Mouse (Mus musculus): Measurements from ENCODE around the gene Ciita. TPM values are rescaled to one million over a fixed set of nuclear protein-coding genes. Genes with fewer than 3 reads are reported as not detected.

Ciita gene
- polyA plus RNA-seq, 1 experiment: 0.22 TPM

GRCm38 (mm10) chr16:10489904-10490457 is 10.1 kb downstream of the Ciita start:
- H3K4me3 ChIP-seq (replicated peaks): peak overlapping the region; percentile 80
- peaks cover 8% of the 10 kb centered on the region for H3K4me1 ChIP-seq
- H3K36me3 ChIP-seq (replicated peaks; ENCODE audit: low read length): no peaks in the 10 kb centered on the region
- H3K9me3 ChIP-seq: no peaks in the 10 kb centered on the region
- TF ChIP-seq GATA1 (IDR thresholded peaks at IDR 0.05; ENCODE audit: borderline replicate concordance, low read length): no peak
- TF ChIP-seq FLI1 (IDR thresholded peaks at IDR 0.05; ENCODE audit: low read length): no peak
- peaks cover 46% of the 10 kb centered on the region for H3K27me3 ChIP-seq (replicated peaks)

GRCm38 (mm10) chr16:10490503-10491150 is 10.8 kb downstream of the Ciita start:
- H3K36me3 ChIP-seq (replicated peaks; ENCODE audit: low read length): no peaks in the 10 kb centered on the region
- no peaks in the 10 kb centered on the region for H3K9me3 ChIP-seq
- H3K4me1 ChIP-seq: peaks cover 8% of the 10 kb centered on the region
- no peak overlapping the region for H3K4me3 ChIP-seq (replicated peaks)
- no peak for TF ChIP-seq FLI1 (IDR thresholded peaks at IDR 0.05; ENCODE audit: low read length)
- no peak for TF ChIP-seq GATA1 (IDR thresholded peaks at IDR 0.05; ENCODE audit: borderline replicate concordance, low read length)
- peaks cover 46% of the 10 kb centered on the region for H3K27me3 ChIP-seq (replicated peaks)

GRCm38 (mm10) chr16:10491716-10492115 is 11.9 kb downstream of the Ciita start:
- no peaks in the 10 kb centered on the region for H3K9me3 ChIP-seq
- no peaks in the 10 kb centered on the region for H3K36me3 ChIP-seq (replicated peaks; ENCODE audit: low read length)
- peaks cover 8% of the 10 kb centered on the region for H3K4me1 ChIP-seq
- H3K27me3 ChIP-seq (replicated peaks): peaks cover 46% of the 10 kb centered on the region
- TF ChIP-seq GATA1 (IDR thresholded peaks at IDR 0.05; ENCODE audit: borderline replicate concordance, low read length) (no peak), FLI1 (IDR thresholded peaks at IDR 0.05; ENCODE audit: low read length) (no peak)
- no peak overlapping the region for H3K4me3 ChIP-seq (replicated peaks)

GRCm38 (mm10) chr16:10492587-10492986 is 12.7 kb downstream of the Ciita start:
- H3K27me3 ChIP-seq (replicated peaks): peaks cover 45% of the 10 kb centered on the region
- TF ChIP-seq FLI1 (IDR thresholded peaks at IDR 0.05; ENCODE audit: low read length) (no peak), GATA1 (IDR thresholded peaks at IDR 0.05; ENCODE audit: borderline replicate concordance, low read length) (no peak)
- no peak overlapping the region for H3K4me3 ChIP-seq (replicated peaks)
- peaks cover 8% of the 10 kb centered on the region for H3K4me1 ChIP-seq
- no peaks in the 10 kb centered on the region for H3K9me3 ChIP-seq
- H3K36me3 ChIP-seq (replicated peaks; ENCODE audit: low read length): no peaks in the 10 kb centered on the region

GRCm38 (mm10) chr16:10495824-10496298 is 16.0 kb downstream of the Ciita start:
- Histone ChIP-seq H3K36me3 (replicated peaks; ENCODE audit: low read length) (no peaks in the 10 kb centered on the region), H3K4me1 (no peaks in the 10 kb centered on the region)
- TF ChIP-seq FLI1 (IDR thresholded peaks at IDR 0.05; ENCODE audit: low read length): no peak
- TF ChIP-seq GATA1 (IDR thresholded peaks at IDR 0.05; ENCODE audit: borderline replicate concordance, low read length): no peak

GRCm38 (mm10) chr16:10498096-10498602 is 18.3 kb downstream of the Ciita start:
- no peaks in the 10 kb centered on the region for H3K4me1 ChIP-seq
- no peak overlapping the region for H3K4me3 ChIP-seq (replicated peaks)
- peaks cover 35% of the 10 kb centered on the region for H3K27me3 ChIP-seq (replicated peaks)
- peaks cover 4% of the 10 kb centered on the region; the same call in 1 of the 2 replicates for H3K9me3 ChIP-seq
- TF ChIP-seq FLI1 (IDR thresholded peaks at IDR 0.05; ENCODE audit: low read length) (no peak), GATA1 (IDR thresholded peaks at IDR 0.05; ENCODE audit: borderline replicate concordance, low read length) (no peak)
- no peaks in the 10 kb centered on the region for H3K36me3 ChIP-seq (replicated peaks; ENCODE audit: low read length)

More at GRCm38 (mm10) chr16:10495824-10496298, 16.0 kb downstream of the Ciita start:
- Histone ChIP-seq H3K27me3 (replicated peaks) (peaks cover 23% of the 10 kb centered on the region), H3K4me3 (replicated peaks) (no peak overlapping the region), H3K9me3 (no peaks in the 10 kb centered on the region)

- H3K36me3 ChIP-seq (replicated peaks; ENCODE audit: low read length): no peaks in the 10 kb centered on the region
- H3K27me3 ChIP-seq (replicated peaks): peaks cover 32% of the 10 kb centered on the region
- H3K4me1 ChIP-seq: no peaks in the 10 kb centered on the region
- no peak overlapping the region for H3K4me3 ChIP-seq (replicated peaks)
- peaks cover 4% of the 10 kb centered on the region; the same call in 1 of the 2 replicates for H3K9me3 ChIP-seq
- no peak for TF ChIP-seq GATA1 (IDR thresholded peaks at IDR 0.05; ENCODE audit: borderline replicate concordance, low read length)
- TF ChIP-seq FLI1 (IDR thresholded peaks at IDR 0.05; ENCODE audit: low read length): no peak
Measured at GRCm38 (mm10) chr16:10499122-10499521, 19.3 kb downstream of the Ciita start.

GRCm38 (mm10) chr16:10501865-10502264 is 22.0 kb downstream of the Ciita start:
- Histone ChIP-seq H3K4me3 (replicated peaks) (no peak overlapping the region), H3K9me3 (peaks cover 4% of the 10 kb centered on the region; the same call in 1 of the 2 replicates), H3K27me3 (replicated peaks) (peaks cover 41% of the 10 kb centered on the region), H3K36me3 (replicated peaks; ENCODE audit: low read length) (no peaks in the 10 kb centered on the region), H3K4me1 (no peaks in the 10 kb centered on the region)
- TF ChIP-seq FLI1 (IDR thresholded peaks at IDR 0.05; ENCODE audit: low read length): no peak

GRCm38 (mm10) chr16:10503058-10503457 is 23.2 kb downstream of the Ciita start:
- Histone ChIP-seq H3K4me1 (no peaks in the 10 kb centered on the region), H3K4me3 (replicated peaks) (no peak overlapping the region), H3K36me3 (replicated peaks; ENCODE audit: low read length) (no peaks in the 10 kb centered on the region), H3K27me3 (replicated peaks) (peaks cover 43% of the 10 kb centered on the region), H3K9me3 (peaks cover 4% of the 10 kb centered on the region; the same call in 1 of the 2 replicates)
- TF ChIP-seq FLI1 (IDR thresholded peaks at IDR 0.05; ENCODE audit: low read length) (no peak), GATA1 (IDR thresholded peaks at IDR 0.05; ENCODE audit: borderline replicate concordance, low read length) (no peak)

GRCm38 (mm10) chr16:10507445-10507844 is 27.6 kb downstream of the Ciita start:
- Histone ChIP-seq H3K27me3 (replicated peaks) (peaks cover 51% of the 10 kb centered on the region), H3K9me3 (peaks cover 4% of the 10 kb centered on the region; the same call in 1 of the 2 replicates), H3K4me1 (no peaks in the 10 kb centered on the region; the same call in 1 of the 2 replicates), H3K4me3 (replicated peaks) (no peak overlapping the region), H3K36me3 (replicated peaks; ENCODE audit: low read length) (no peaks in the 10 kb centered on the region)
- TF ChIP-seq GATA1 (IDR thresholded peaks at IDR 0.05; ENCODE audit: borderline replicate concordance, low read length) (no peak), FLI1 (IDR thresholded peaks at IDR 0.05; ENCODE audit: low read length) (no peak)
